Mouse (Mus musculus) MEL-GATA-1-ER (cell line): ENCODE measurements around the gene Snrk.

Source experiments
- DNase-seq: peaks from one replicate; pipeline ENCODE4 v3.0.0-alpha.2; 2012; ENCODE audit warnings: low read depth; ENCODE audit errors: extremely low read depth

Snrk gene

GRCm38 (mm10) chr9:122107701-122108375 is 9.2 kb upstream of the Snrk start:
- DNase-seq: no peak

- DNase-seq: no peak
Observed at GRCm38 (mm10) chr9:122109553-122110225, 7.4 kb upstream of the Snrk start.

- no peak for DNase-seq
Observed at GRCm38 (mm10) chr9:122110508-122110907, 6.6 kb upstream of the Snrk start.

- no peak for DNase-seq
Observed at GRCm38 (mm10) chr9:122110921-122111320, 6.1 kb upstream of the Snrk start.

- DNase-seq: no peak
Observed at GRCm38 (mm10) chr9:122115552-122115951, 1.5 kb upstream of the Snrk start.

- DNase-seq: no peak
Observed at GRCm38 (mm10) chr9:122116359-122116758, 707 bp upstream of the Snrk start.

- no peak for DNase-seq
Observed at GRCm38 (mm10) chr9:122117692-122118529, 845 bp downstream of the Snrk start.

GRCm38 (mm10) chr9:122120089-122120488 is 3.0 kb downstream of the Snrk start:
- DNase-seq: no peak

GRCm38 (mm10) chr9:122122113-122122512 is 5.0 kb downstream of the Snrk start:
- DNase-seq: no peak

- DNase-seq: no peak
Observed at GRCm38 (mm10) chr9:122123181-122123580, 6.1 kb downstream of the Snrk start.

- DNase-seq: no peak
Observed at GRCm38 (mm10) chr9:122125723-122126290, 8.7 kb downstream of the Snrk start.

GRCm38 (mm10) chr9:122126790-122127189 is 9.7 kb downstream of the Snrk start:
- DNase-seq: no peak

GRCm38 (mm10) chr9:122127271-122127785 is 10.3 kb downstream of the Snrk start:
- no peak for DNase-seq

GRCm38 (mm10) chr9:122128686-122129085 is 11.6 kb downstream of the Snrk start:
- no peak for DNase-seq

- no peak for DNase-seq
Observed at GRCm38 (mm10) chr9:122130666-122131065, 13.6 kb downstream of the Snrk start.

- DNase-seq: no peak
Observed at GRCm38 (mm10) chr9:122132145-122132544, 15.1 kb downstream of the Snrk start.

GRCm38 (mm10) chr9:122135095-122135884 is 18.2 kb downstream of the Snrk start:
- no peak for DNase-seq

- no peak for DNase-seq
Observed at GRCm38 (mm10) chr9:122135885-122136170, 18.8 kb downstream of the Snrk start.

GRCm38 (mm10) chr9:122137960-122138359 is 20.9 kb downstream of the Snrk start:
- no peak for DNase-seq

GRCm38 (mm10) chr9:122138371-122139029 is 21.4 kb downstream of the Snrk start:
- DNase-seq: no peak
